Mouse (Mus musculus) CH12.LX (cell line): Measurements from ENCODE around the gene Pclo. TPM values are rescaled to one million over a fixed set of nuclear protein-coding genes. Genes with fewer than 3 reads are reported as not detected.
"Not testable (repeated sequence)": the region's sequence is repeated elsewhere in the genome, so short reads cannot be mapped to it uniquely, and the experiment has no call there.

Source experiments
- DNase-seq: peaks from one replicate; pipeline ENCODE4 v3.0.0-alpha.2; 2013; ENCODE audit errors: extremely low read depth
- H3K27ac ChIP-seq: 2 replicates; pipeline ENCODE4 v1.5.1; 2012; ENCODE audit warnings: low read depth, mild to moderate bottlenecking, control low read depth, moderate library complexity; ENCODE audit not compliant: insufficient read depth
- H3K27me3 ChIP-seq: replicated peaks from 2 replicates; pipeline ENCODE3; 2012; ENCODE audit warnings: inconsistent platforms
- H3K36me3 ChIP-seq, 2 experiments: replicated peaks in 1 of 2; 2 replicates each; pipeline versions ENCODE3 to v1.6.1; 2012; ENCODE audit warnings: inconsistent platforms in 1 of 2, low read length in 1 of 2, mild to moderate bottlenecking in 1 of 2, mixed read lengths in 1 of 2, moderate library complexity in 1 of 2; ENCODE audit not compliant: control insufficient read depth in 1 of 2, insufficient read depth in 1 of 2
- H3K4me1 ChIP-seq, 2 experiments: 2 replicates each; pipeline ENCODE4 v1.6.1; 2012; ENCODE audit warnings: inconsistent platforms in 1 of 2, moderate library complexity in 1 of 2; ENCODE audit not compliant: insufficient read depth in 2 of 2, control insufficient read depth in 1 of 2
- H3K4me2 ChIP-seq: 2 replicates; pipeline ENCODE4 v1.6.1; 2012; ENCODE audit warnings: low read depth, mild to moderate bottlenecking, control low read depth; ENCODE audit not compliant: poor library complexity, insufficient read depth, severe bottlenecking
- H3K4me3 ChIP-seq, 3 experiments: fragments of 150-350 bp in 1 of 3; sonication (generic) in 1 of 3; replicated peaks in 1 of 3; 2 replicates each; pipeline versions ENCODE3 to v1.5.1; 2011 to 2012; ENCODE audit warnings: low read depth in 2 of 3, low read length in 2 of 3, mild to moderate bottlenecking in 2 of 3, moderate library complexity in 2 of 3, control low read depth in 1 of 3, improper control_type of control experiment in 1 of 3, inconsistent platforms in 1 of 3, mixed read lengths in 1 of 3; ENCODE audit not compliant: poor library complexity in 1 of 3
- H3K79me2 ChIP-seq: replicated peaks from 2 replicates; pipeline ENCODE4 v1.6.1; 2012; ENCODE audit warnings: mild to moderate bottlenecking, moderate library complexity; ENCODE audit not compliant: control insufficient read depth, poor library complexity, insufficient read depth, severe bottlenecking; ENCODE audit errors: extremely low read depth
- H3K9ac ChIP-seq: 2 replicates; pipeline ENCODE4 v1.6.1; 2012; ENCODE audit warnings: low read depth, mild to moderate bottlenecking, control low read depth, moderate library complexity; ENCODE audit not compliant: insufficient read depth
- H3K9me3 ChIP-seq: replicated peaks from 2 replicates; pipeline ENCODE3; 2012; ENCODE audit warnings: low read length, inconsistent platforms, mixed read lengths
- BHLHE40 ChIP-seq: IDR thresholded peaks from 2 replicates; pipeline ENCODE4 v1.6.1; 2011; ENCODE audit warnings: mild to moderate bottlenecking, low read depth, low read length, improper control_type of control experiment
- CHD1 ChIP-seq: IDR thresholded peaks from 2 replicates; pipeline ENCODE4 v1.6.1; 2012; ENCODE audit warnings: low read depth, low read length, improper control_type of control experiment, inconsistent platforms
- CHD2 ChIP-seq: IDR thresholded peaks from 2 replicates; pipeline ENCODE4 v1.6.1; 2011; ENCODE audit warnings: low read length, improper control_type of control experiment
- E2F4 ChIP-seq: IDR thresholded peaks from 2 replicates; pipeline ENCODE4 v1.6.1; 2011; ENCODE audit warnings: low read depth, low read length, improper control_type of control experiment; ENCODE audit not compliant: insufficient replicate concordance
- ETS1 ChIP-seq: conservative IDR thresholded peaks from 2 replicates; pipeline ENCODE4 v1.6.1; 2012; ENCODE audit warnings: low read depth, mild to moderate bottlenecking, inconsistent platforms, low read length, improper control_type of control experiment, moderate library complexity
- GABPA ChIP-seq: IDR thresholded peaks from 2 replicates; pipeline ENCODE4 v1.6.1; 2012; ENCODE audit warnings: low read depth, low read length, improper control_type of control experiment, inconsistent platforms; ENCODE audit not compliant: insufficient replicate concordance
- IRF4 ChIP-seq: IDR thresholded peaks from 2 replicates; pipeline ENCODE4 v1.6.1; 2014; ENCODE audit warnings: low read depth, mild to moderate bottlenecking, inconsistent platforms, low read length, improper control_type of control experiment
- JUN ChIP-seq: IDR thresholded peaks from 2 replicates; pipeline ENCODE4 v1.6.1; 2011; ENCODE audit warnings: low read depth, mild to moderate bottlenecking, low read length, improper control_type of control experiment, moderate library complexity; ENCODE audit not compliant: insufficient read depth
- NELFE ChIP-seq: IDR thresholded peaks from 2 replicates; pipeline ENCODE4 v1.6.1; 2011; ENCODE audit warnings: low read depth, low read length, improper control_type of control experiment
- NRF1 ChIP-seq: IDR thresholded peaks from 2 replicates; pipeline ENCODE4 v1.6.1; 2014; ENCODE audit warnings: low read depth, mild to moderate bottlenecking, inconsistent platforms, low read length, improper control_type of control experiment, moderate library complexity
- PAX5 ChIP-seq: IDR thresholded peaks from 2 replicates; pipeline ENCODE4 v1.6.1; 2012; ENCODE audit warnings: low read length, inconsistent platforms, mixed read lengths
- POLR2A ChIP-seq: IDR thresholded peaks from 2 replicates; pipeline ENCODE4 v1.6.1; 2011; ENCODE audit warnings: low read depth, mild to moderate bottlenecking, improper control_type of control experiment, low read length
- RAD21 ChIP-seq: IDR thresholded peaks from 2 replicates; pipeline ENCODE4 v1.6.1; 2011; ENCODE audit warnings: low read depth, mild to moderate bottlenecking, low read length, improper control_type of control experiment, moderate library complexity
- TBP ChIP-seq: conservative IDR thresholded peaks from 2 replicates; pipeline ENCODE4 v1.6.1; 2011; ENCODE audit warnings: low read depth, low read length, improper control_type of control experiment
- UBTF ChIP-seq: IDR thresholded peaks from 2 replicates; pipeline ENCODE4 v1.6.1; 2012; ENCODE audit warnings: low read depth, mild to moderate bottlenecking, inconsistent platforms, low read length, improper control_type of control experiment, moderate library complexity
- USF2 ChIP-seq: conservative IDR thresholded peaks from 2 replicates; pipeline ENCODE4 v1.6.1; 2011; ENCODE audit warnings: low read depth, low read length, improper control_type of control experiment
- ZC3H11A ChIP-seq: IDR thresholded peaks from 2 replicates; pipeline ENCODE4 v1.6.1; 2012; ENCODE audit warnings: low read depth, mild to moderate bottlenecking, inconsistent platforms, low read length, improper control_type of control experiment
- ZMIZ1 ChIP-seq: IDR thresholded peaks from 2 replicates; pipeline ENCODE4 v1.6.1; 2012; ENCODE audit warnings: low read depth, mild to moderate bottlenecking, inconsistent platforms, low read length, improper control_type of control experiment
- dilution Hi-C: fragments of 300-500 bp; cut with MboI; formaldehyde crosslinking; loops from 2 replicates; pipeline ENCODE4 v1.14.3; 2020; ENCODE audit warnings: low sequenced_read_pairs; ENCODE audit not compliant: extremely low pct_unique_long_range_greater_than_20kb, extremely low pct_ligation_motif_present
- in situ Hi-C: fragments of 300-500 bp; cut with MboI; formaldehyde crosslinking; loops from 3 replicates; pipeline ENCODE4 v1.14.3; 2019; ENCODE audit warnings: low sequenced_read_pairs, low pct_ligation_motif_present, low pct_unique_long_range_greater_than_20kb, mixed read lengths
- polyA plus RNA-seq: library from polyadenylated mRNA; unstranded; fragments of >175 nt; gene quantifications from 2 replicates; pipeline ENCODE4 v1.2.1, GENCODE M21; 2012; ENCODE audit warnings: low read depth; ENCODE audit not compliant: insufficient read length
- total RNA-seq, 2 experiments: library from RNA; depleted of rRNA; stranded (reverse); fragments of 300-350 nt in 1 of 2; fragments of >200 nt in 1 of 2; gene quantifications; 2 replicates each; pipeline ENCODE4 v1.2.3; 2012 to 2014

Gene Pclo
- total RNA-seq (2012; rRNA removed) (not detected in 2 replicates), total RNA-seq (2014; rRNA removed) (not detected in 2 replicates), polyA plus RNA-seq (not detected in 2 replicates)

- no peak for DNase-seq
- no peak for TF ChIP-seq CHD1
- no peak for TF ChIP-seq POLR2A
- no peak for TF ChIP-seq GABPA
- TF ChIP-seq JUN, result no peak
- no peak for TF ChIP-seq PAX5
- TF ChIP-seq UBTF, result no peak
- no peak for TF ChIP-seq CHD2
- TF ChIP-seq ZMIZ1, result no peak
- no peak for TF ChIP-seq RAD21
- TF ChIP-seq ZC3H11A, result no peak
- TF ChIP-seq NRF1, result no peak
- TF ChIP-seq IRF4, result no peak
- no peak for TF ChIP-seq ETS1
- TF ChIP-seq BHLHE40, result no peak
- TF ChIP-seq USF2, result no peak
- no peak for TF ChIP-seq NELFE
- no peak for TF ChIP-seq E2F4
- TF ChIP-seq TBP, result no peak
- Histone ChIP-seq H3K9ac (no peak within 1 kb of the TSS), H3K27ac (no peak within 1 kb of the TSS), H3K27me3 (no peaks in the 10 kb centered on the region), H3K36me3 (no peaks in the 10 kb centered on the region), H3K4me1 (no peaks in the 10 kb centered on the region), H3K9me3 (peaks cover 21% of the 10 kb centered on the region), H3K4me2 (no peak within 1 kb of the TSS), H3K79me2 (no peaks in the 10 kb centered on the region), H3K4me3 (no peak within 1 kb of the TSS)
- in situ Hi-C loops, result no loop called here
- dilution Hi-C loops, result no loop called here
Measured at GRCm38 (mm10) chr5:14514631-14515523, at the start of gene Pclo. Gene Pclo (plus strand): TSS chr5:14514918.

DNA sequence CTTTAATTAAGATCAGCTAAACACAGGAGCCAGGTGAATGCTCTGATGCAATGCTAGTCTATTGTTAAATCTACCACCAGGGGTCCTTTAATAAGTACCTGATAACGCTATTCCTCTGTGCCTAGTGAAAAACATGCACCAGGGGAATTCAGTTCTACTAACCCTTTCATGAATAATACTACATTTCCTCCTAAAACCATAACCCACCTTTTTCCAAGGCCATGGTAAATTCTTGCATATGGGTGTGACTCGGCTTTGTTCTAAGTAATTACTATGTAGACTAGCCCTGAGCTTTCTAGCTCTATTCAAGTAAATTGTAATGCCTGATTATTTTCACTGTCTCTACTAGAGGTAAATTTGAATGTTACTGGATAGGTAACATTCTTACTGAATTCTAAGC, 20.3 kb upstream of the Pclo start:
- H3K4me2 ChIP-seq, H3K79me2 ChIP-seq, in situ Hi-C loops, H3K36me3 ChIP-seq, DNase-seq, H3K4me3 ChIP-seq, H3K27ac ChIP-seq, dilution Hi-C loops, H3K9ac ChIP-seq, H3K27me3 ChIP-seq, H3K4me1 ChIP-seq: not testable (repeated sequence)
- peaks cover 11% of the 10 kb centered on the region for H3K9me3 ChIP-seq
